Mouse (Mus musculus) embryonic fibroblast, embryonic 13.5 days (primary cell): ENCODE data around the gene Gm45521. TPM values are rescaled to one million over a fixed set of nuclear protein-coding genes. Genes with fewer than 3 reads are reported as not detected.

Experiments used
- H3K27ac ChIP-seq: 2 replicates; pipeline ENCODE4 v1.5.1; 2012; ENCODE audit warnings: low read length, control low read depth, inconsistent platforms; ENCODE audit not compliant: insufficient read depth
- H3K4me1 ChIP-seq: 2 replicates; pipeline ENCODE4 v1.6.1; 2011; ENCODE audit warnings: low read length; ENCODE audit not compliant: control insufficient read depth, insufficient read depth
- H3K4me3 ChIP-seq: 2 replicates; pipeline ENCODE4 v1.5.1; 2011; ENCODE audit warnings: mild to moderate bottlenecking, control low read depth, low read length; ENCODE audit not compliant: insufficient read depth
- CTCF ChIP-seq: IDR thresholded peaks from 2 replicates; pipeline ENCODE4 v1.5.1; 2011; ENCODE audit warnings: mild to moderate bottlenecking, control low read depth, low read length, moderate library complexity, borderline replicate concordance; ENCODE audit not compliant: insufficient read depth
- POLR2A ChIP-seq: IDR thresholded peaks from 2 replicates; pipeline ENCODE4 v1.6.1; 2011; ENCODE audit warnings: low read depth, mild to moderate bottlenecking, control low read depth, low read length, moderate library complexity
- polyA plus RNA-seq: library from polyadenylated mRNA; stranded (reverse); fragments of >200 nt; gene quantifications from 2 replicates; pipeline ENCODE4 v1.2.4, GENCODE M21; 2011; ENCODE audit warnings: low read depth; ENCODE audit not compliant: missing spikeins, insufficient read length

Gene Gm45521
- polyA plus RNA-seq, 1 experiment, result not detected

DNA sequence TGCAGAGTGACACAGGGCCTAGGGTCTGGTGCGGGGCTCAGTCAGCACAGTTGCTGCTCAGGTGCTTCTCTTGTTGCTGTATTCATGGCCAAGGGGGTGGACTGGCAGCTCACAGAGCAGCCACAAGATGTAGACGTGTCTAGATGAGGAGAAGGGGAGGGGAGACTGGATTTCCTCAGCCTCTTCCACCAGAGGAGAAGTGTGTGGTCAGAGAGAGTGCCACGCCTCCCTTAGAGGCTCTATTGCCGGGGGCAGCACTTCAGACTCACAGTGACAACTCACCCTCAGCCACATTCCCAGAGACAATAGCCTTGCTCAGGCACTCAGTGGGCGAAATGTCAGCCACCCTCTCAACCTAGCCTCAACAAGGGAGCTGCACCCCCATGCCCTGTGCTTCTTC lies 11.8 kb upstream of the Gm45521 start:
- Histone ChIP-seq H3K27ac (no peak overlapping the region), H3K4me3 (no peak overlapping the region), H3K4me1 (peaks cover 7% of the 10 kb centered on the region; the same call in 1 of the 2 replicates)
- no peak for TF ChIP-seq POLR2A
- TF ChIP-seq CTCF, result no peak

DNA sequence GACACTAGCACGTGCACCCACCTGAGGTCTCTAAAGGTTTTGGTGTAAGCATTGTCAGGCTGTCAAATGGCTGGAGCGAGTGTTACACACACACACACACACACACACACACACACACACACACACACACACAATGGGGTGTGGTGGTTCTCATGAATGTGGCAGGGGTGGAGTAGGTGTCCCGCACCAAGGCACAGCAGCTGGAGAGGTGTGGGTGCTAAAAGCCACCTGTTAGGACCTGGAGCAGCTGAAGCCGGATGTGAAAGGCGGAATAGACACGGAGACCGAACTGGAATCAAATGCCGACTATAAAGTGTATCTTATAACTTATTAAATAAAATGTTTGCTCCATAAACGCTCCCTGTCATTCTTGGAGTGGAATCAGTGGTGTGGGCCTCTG lies 5.9 kb upstream of the Gm45521 start:
- no peak for TF ChIP-seq POLR2A
- TF ChIP-seq CTCF, result no peak

DNA sequence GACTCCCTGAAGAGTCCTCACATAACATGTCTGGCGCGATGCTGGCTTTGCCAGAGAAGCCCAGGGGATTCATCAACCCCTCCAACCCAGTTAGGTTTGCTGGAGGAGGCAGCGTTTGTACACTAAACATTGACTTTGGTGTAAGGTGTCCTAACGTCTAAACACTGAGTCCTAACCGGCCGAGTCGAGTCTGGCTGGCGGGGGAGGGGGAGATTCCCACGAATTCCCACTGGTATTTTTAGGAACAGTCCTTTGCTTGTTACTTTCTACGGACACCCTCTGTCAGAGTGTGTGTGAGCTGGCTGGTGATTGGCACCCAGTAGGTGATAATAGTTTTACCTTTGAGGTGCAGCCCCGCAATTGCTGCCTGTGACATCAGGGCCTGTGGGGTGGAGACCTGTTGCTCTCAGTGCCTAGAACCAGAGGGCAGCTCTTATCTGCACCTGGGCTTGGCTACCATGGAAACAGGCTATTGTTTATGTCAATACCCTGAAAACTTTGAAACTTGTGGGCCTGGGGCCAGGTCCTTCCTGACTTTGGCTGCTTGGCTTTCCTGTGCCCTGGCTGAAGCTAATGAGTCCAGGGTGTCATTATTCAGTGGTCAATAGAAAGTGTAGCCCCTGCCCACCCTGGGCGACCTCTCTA lies 4.4 kb upstream of the Gm45521 start:
- Histone ChIP-seq H3K27ac (peak overlapping the region; percentile 73), H3K4me1 (peaks cover 25% of the 10 kb centered on the region), H3K4me3 (no peak overlapping the region)
- TF ChIP-seq POLR2A (no peak), CTCF (no peak)

More for the DNA sequence above, 5.9 kb upstream of the Gm45521 start:
- Histone ChIP-seq H3K27ac (no peak overlapping the region), H3K4me1 (peaks cover 25% of the 10 kb centered on the region), H3K4me3 (no peak overlapping the region)

DNA sequence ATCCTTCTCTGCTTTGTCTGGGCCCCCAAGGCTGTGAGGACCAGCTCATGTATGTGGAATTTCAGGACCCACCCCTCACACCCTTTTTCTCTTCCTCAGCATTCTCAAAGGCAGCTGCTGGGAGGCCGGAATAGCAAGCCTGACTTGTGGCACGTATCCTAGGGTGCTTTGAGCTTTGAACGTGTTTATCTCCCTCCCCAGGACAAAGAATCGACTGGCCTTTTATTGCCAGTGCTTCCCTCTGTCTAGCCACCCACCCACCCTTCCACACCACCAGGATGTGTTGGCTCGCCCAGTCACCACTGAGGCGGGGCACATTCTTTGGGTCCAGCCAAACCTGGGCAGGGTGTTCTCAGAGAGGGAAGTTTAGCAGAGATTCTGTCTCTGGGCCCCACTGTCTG lies 3.0 kb upstream of the Gm45521 start:
- TF ChIP-seq POLR2A (no peak), CTCF (no peak)
- peak overlapping the region; percentile 73 for H3K27ac ChIP-seq

DNA sequence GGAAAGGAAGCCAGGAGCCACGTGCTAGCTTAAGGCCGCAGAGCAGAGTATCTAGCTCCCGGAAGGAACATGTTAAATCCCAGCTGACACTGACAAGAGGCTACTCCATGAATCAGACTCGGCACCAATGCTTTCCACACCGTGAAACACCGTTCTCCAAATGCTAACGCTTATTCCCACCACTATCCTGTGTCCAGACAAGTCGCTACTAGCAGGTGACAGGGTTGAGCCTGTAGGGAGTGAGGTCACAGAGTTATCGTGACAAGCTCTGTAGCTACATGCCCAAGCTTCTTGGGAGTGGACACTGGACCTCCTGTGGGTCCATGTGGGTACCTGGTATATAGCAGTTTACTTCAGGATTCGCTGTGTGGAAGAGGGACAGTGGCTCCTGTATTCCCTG lies 661 bp upstream of the Gm45521 start:
- H3K4me3 ChIP-seq, result no peak overlapping the region
- TF ChIP-seq CTCF (no peak), POLR2A (no peak)
- no peak overlapping the region for H3K27ac ChIP-seq
- H3K4me1 ChIP-seq, result peaks cover 30% of the 10 kb centered on the region

More for the DNA sequence above, 3.0 kb upstream of the Gm45521 start:
- Histone ChIP-seq H3K4me1 (peaks cover 25% of the 10 kb centered on the region), H3K4me3 (no peak overlapping the region)

DNA sequence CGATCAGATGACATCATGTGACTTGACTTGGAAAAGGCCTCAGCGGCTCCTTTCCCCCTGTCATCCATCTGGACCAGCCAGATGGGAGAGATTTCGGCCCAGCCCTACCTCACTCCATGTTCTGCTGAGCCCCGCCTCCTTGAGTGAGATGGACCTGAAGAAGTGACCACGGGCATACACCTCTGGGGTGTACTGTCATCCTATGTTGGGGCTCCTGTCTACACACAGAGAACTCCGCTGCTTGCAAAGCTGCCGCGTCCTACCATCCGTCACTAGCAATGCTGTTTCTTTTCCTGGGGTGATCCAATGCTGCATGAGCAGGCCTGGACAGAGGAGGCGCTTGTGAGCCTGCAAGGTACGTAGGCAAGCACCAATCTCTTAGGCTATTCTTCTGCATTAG lies 3.5 kb downstream of the Gm45521 start:
- Histone ChIP-seq H3K4me1 (peaks cover 16% of the 10 kb centered on the region), H3K4me3 (no peak overlapping the region), H3K27ac (no peak overlapping the region)
- TF ChIP-seq CTCF (peak; percentile 48; the same call in 1 of the 2 replicates), POLR2A (no peak)

DNA sequence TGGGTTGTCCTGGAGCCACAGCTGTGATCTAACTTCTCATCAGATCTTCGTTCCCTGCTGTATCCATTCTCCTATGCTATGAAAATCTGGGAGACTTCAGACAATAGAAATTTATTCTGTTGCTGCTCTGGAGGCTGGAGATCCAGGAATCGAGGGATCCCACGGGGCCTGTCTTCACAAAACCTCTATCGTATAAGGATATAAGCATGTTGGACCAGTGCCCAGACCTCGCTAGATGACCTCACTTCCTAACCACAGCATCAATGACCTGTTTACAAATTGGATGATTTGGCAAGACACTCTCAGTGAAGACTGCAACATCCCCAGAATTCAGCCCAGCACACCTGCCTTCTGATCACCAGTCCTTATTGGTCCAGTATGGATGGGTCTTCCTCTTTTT lies 4.6 kb downstream of the Gm45521 start:
- TF ChIP-seq POLR2A, result no peak
- TF ChIP-seq CTCF, result no peak
- peaks cover 16% of the 10 kb centered on the region for H3K4me1 ChIP-seq

DNA sequence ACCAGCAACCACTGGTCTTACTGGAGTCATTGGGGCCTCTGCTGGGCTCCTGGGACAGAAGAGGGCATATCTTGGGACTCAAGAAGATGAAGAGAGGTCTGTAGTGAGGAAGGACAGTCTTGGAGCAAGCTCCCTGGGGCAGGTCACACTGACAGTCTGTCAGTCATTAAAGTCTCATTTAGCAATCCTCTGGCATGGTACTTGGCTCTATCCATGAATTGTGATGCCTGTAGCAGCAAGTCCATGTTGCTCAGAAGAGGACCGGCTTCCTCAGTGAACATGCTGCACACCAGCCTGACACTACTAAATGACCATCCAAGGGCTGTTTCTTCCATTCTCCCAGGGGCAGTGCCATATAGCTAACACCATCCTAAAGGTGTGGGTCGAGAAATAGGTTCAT lies 5.5 kb downstream of the Gm45521 start:
- Histone ChIP-seq H3K27ac (no peak overlapping the region), H3K4me3 (no peak overlapping the region), H3K4me1 (peaks cover 16% of the 10 kb centered on the region)
- no peak for TF ChIP-seq CTCF
- no peak for TF ChIP-seq POLR2A

More for the DNA sequence above, 4.6 kb downstream of the Gm45521 start:
- H3K4me3 ChIP-seq, result no peak overlapping the region
- H3K27ac ChIP-seq, result no peak overlapping the region

DNA sequence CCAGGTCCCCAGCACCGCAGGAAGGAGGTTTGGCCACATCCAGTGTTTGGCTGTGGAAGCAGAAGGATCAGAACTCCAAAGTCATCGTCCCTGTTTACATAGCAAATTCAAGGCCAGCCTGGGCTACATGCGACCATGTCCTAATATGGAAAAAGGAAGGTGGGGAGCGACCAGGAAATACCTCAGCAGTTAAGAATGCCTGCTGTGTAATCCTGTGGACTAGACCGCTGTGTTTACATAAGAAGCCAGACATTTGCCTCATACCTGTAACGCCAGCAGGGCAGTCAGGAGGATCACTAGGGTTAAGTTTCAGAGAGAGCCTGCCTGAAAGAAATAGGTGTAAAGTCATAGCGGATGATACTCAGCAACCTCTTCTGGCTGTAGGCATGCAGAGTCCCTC lies 6.1 kb downstream of the Gm45521 start:
- H3K4me1 ChIP-seq, result peaks cover 16% of the 10 kb centered on the region
- H3K27ac ChIP-seq, result no peak overlapping the region
- no peak overlapping the region for H3K4me3 ChIP-seq
- TF ChIP-seq POLR2A (no peak), CTCF (no peak)

DNA sequence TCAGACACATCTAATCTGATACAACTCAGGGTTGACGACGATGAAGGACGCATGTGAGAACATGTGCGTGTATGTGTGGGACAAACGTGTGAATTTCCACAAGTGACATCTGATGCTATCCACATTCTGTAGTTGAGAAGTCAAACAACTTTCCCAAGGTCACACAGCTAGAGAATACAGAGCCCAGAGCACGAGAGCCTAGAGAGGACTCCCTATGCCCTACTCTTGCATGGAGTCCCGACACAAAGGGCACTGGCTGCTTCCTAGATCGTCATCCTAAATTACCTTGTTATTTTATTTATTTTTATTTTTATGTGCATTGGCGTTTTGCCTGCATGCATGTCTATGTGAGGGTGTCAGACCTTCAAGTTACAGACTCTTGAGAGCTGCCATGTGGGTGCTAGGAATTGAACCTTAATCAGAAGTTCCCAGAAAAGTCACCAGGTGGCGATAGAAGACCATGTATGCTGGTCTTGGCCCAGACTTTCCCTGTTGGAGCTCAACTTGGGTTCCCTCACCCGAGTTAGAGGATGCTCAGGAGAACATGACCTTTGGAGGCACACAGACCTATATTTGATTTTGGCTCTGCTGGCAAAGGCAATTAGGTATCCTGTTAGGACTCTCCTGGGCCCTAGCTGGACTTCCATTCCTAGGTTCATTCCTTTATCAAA lies 7.3 kb downstream of the Gm45521 start:
- Histone ChIP-seq H3K27ac (no peak overlapping the region), H3K4me3 (no peak overlapping the region), H3K4me1 (peaks cover 16% of the 10 kb centered on the region)
- TF ChIP-seq CTCF, result peak; percentile 28; the same call in 1 of the 2 replicates
- TF ChIP-seq POLR2A, result no peak
